Mouse (Mus musculus): Measurements from ENCODE around the gene Gtf2a2. TPM values are rescaled to one million over a fixed set of nuclear protein-coding genes. Genes with fewer than 3 reads are reported as not detected.
A peak's percentile ranks its signal among the peaks of the same experiment; 100 is the strongest.

Gene Gtf2a2
- polyA plus RNA-seq, 1 experiment from 2014 or later = 149 TPM

- TF ChIP-seq CTCF (IDR thresholded peaks at IDR 0.05; ENCODE audit: low read depth) (no peak), EP300 (IDR thresholded peaks at IDR 0.05; ENCODE audit: low read depth) (no peak)
- Histone ChIP-seq H3K9me3 (ENCODE audit: low read length) (no peaks in the 10 kb centered on the region), H3K27ac (ENCODE audit: low read depth) (peak overlapping the region; percentile 98), H3K9ac (replicated peaks) (peak overlapping the region; percentile 96), H3K36me3 (replicated peaks; ENCODE audit: insufficient read depth, low read length) (no peaks in the 10 kb centered on the region; the same call in 1 of the 2 replicates), H3K4me2 (ENCODE audit: low read depth, low read length) (peak overlapping the region; percentile 79), H3K27me3 (ENCODE audit: insufficient read depth, low read length) (no peaks in the 10 kb centered on the region), H3K4me3 (ENCODE audit: low read depth, low read length) (peak overlapping the region; percentile 94), H3K4me1 (ENCODE audit: insufficient read depth) (peaks cover 40% of the 10 kb centered on the region)
- ATAC-seq (no peak), DNase-seq (no peak)
- WGBS (ENCODE audit: insufficient replicate concordance) = 23% methylated on average over 16 of the region's 16 CpGs
These were observed 23.5 kb upstream of the Gtf2a2 start for GRCm38 (mm10) chr9:69988706-69989302.

GRCm38 (mm10) chr9:69989303-69990121 is 22.8 kb upstream of the Gtf2a2 start, which contains the start of gene Bnip2:
TSS of gene Bnip2 (plus strand) at chr9:69989466.
- WGBS (ENCODE audit: insufficient replicate concordance) = 2% methylated on average over 75 of the region's 76 CpGs
- peak; percentile 97 for DNase-seq
- peak; percentile 92 for ATAC-seq
- peak within 1 kb of the TSS; percentile 79 for H3K4me2 ChIP-seq (ENCODE audit: low read depth, low read length)
- TF ChIP-seq CTCF (IDR thresholded peaks at IDR 0.05; ENCODE audit: low read depth) (no peak), EP300 (IDR thresholded peaks at IDR 0.05; ENCODE audit: low read depth) (no peak)
- peak within 1 kb of the TSS; percentile 96 for H3K9ac ChIP-seq (replicated peaks)
- peak within 1 kb of the TSS; percentile 98 for H3K27ac ChIP-seq (ENCODE audit: low read depth)
- H3K4me3 ChIP-seq (ENCODE audit: low read depth, low read length) = peak within 1 kb of the TSS; percentile 94
- H3K27me3 ChIP-seq (ENCODE audit: insufficient read depth, low read length) = no peaks in the 10 kb centered on the region
- H3K36me3 ChIP-seq (replicated peaks; ENCODE audit: insufficient read depth, low read length) = no peaks in the 10 kb centered on the region; the same call in 1 of the 2 replicates
- no peaks in the 10 kb centered on the region for H3K9me3 ChIP-seq (ENCODE audit: low read length)
- H3K4me1 ChIP-seq (ENCODE audit: insufficient read depth) = peaks cover 46% of the 10 kb centered on the region

- TF ChIP-seq EP300 (IDR thresholded peaks at IDR 0.05; ENCODE audit: low read depth) (no peak), CTCF (IDR thresholded peaks at IDR 0.05; ENCODE audit: low read depth) (peak; percentile 31; the same call in 1 of the 2 replicates)
- H3K27ac ChIP-seq (ENCODE audit: low read depth) = peak overlapping the region; percentile 98; the same call in 1 of the 2 replicates
These were observed 22.0 kb upstream of the Gtf2a2 start for GRCm38 (mm10) chr9:69990346-69990745.

GRCm38 (mm10) chr9:69992841-69993277 is 19.5 kb upstream of the Gtf2a2 start:
- H3K9me3 ChIP-seq (ENCODE audit: low read length) = no peaks in the 10 kb centered on the region
- H3K4me2 ChIP-seq (ENCODE audit: low read depth, low read length) = peak overlapping the region; percentile 29
- H3K4me1 ChIP-seq (ENCODE audit: insufficient read depth) = peaks cover 49% of the 10 kb centered on the region
- DNase-seq (no peak), ATAC-seq (no peak)
- H3K9ac ChIP-seq (replicated peaks) = no peak overlapping the region
- no peak overlapping the region for H3K4me3 ChIP-seq (ENCODE audit: low read depth, low read length)
- no peaks in the 10 kb centered on the region for H3K27me3 ChIP-seq (ENCODE audit: insufficient read depth, low read length)
- 11% methylated on average over 5 of the region's 5 CpGs for WGBS (ENCODE audit: insufficient replicate concordance)
- no peak for TF ChIP-seq EP300 (IDR thresholded peaks at IDR 0.05; ENCODE audit: low read depth)
- no peak for TF ChIP-seq CTCF (IDR thresholded peaks at IDR 0.05; ENCODE audit: low read depth)
- peaks cover 19% of the 10 kb centered on the region for H3K36me3 ChIP-seq (replicated peaks; ENCODE audit: insufficient read depth, low read length)
- peak overlapping the region; percentile 60 for H3K27ac ChIP-seq (ENCODE audit: low read depth)

More at GRCm38 (mm10) chr9:69990346-69990745, 22.0 kb upstream of the Gtf2a2 start:
- peak overlapping the region; percentile 79 for H3K4me2 ChIP-seq (ENCODE audit: low read depth, low read length)
- peak overlapping the region; percentile 94 for H3K4me3 ChIP-seq (ENCODE audit: low read depth, low read length)
- DNase-seq (no peak), ATAC-seq (no peak)
- H3K27me3 ChIP-seq (ENCODE audit: insufficient read depth, low read length) = no peaks in the 10 kb centered on the region
- peak overlapping the region; percentile 96 for H3K9ac ChIP-seq (replicated peaks)
- peaks cover 2% of the 10 kb centered on the region; the same call in 1 of the 2 replicates for H3K36me3 ChIP-seq (replicated peaks; ENCODE audit: insufficient read depth, low read length)
- WGBS (ENCODE audit: insufficient replicate concordance) = 8% methylated on average over 5 of the region's 5 CpGs
- no peaks in the 10 kb centered on the region for H3K9me3 ChIP-seq (ENCODE audit: low read length)
- H3K4me1 ChIP-seq (ENCODE audit: insufficient read depth) = peaks cover 50% of the 10 kb centered on the region

GRCm38 (mm10) chr9:69993479-69993878 is 18.9 kb upstream of the Gtf2a2 start:
- Histone ChIP-seq H3K4me2 (ENCODE audit: low read depth, low read length) (0 out of 2 replicates have a peak overlapping the region, but pooled peaks have one; percentile 15), H3K9me3 (ENCODE audit: low read length) (no peaks in the 10 kb centered on the region), H3K4me3 (ENCODE audit: low read depth, low read length) (no peak overlapping the region), H3K36me3 (replicated peaks; ENCODE audit: insufficient read depth, low read length) (peaks cover 21% of the 10 kb centered on the region), H3K4me1 (ENCODE audit: insufficient read depth) (peaks cover 47% of the 10 kb centered on the region), H3K27me3 (ENCODE audit: insufficient read depth, low read length) (no peaks in the 10 kb centered on the region), H3K27ac (ENCODE audit: low read depth) (peak overlapping the region; percentile 60; the same call in 1 of the 2 replicates), H3K9ac (replicated peaks) (no peak overlapping the region)
- TF ChIP-seq EP300 (IDR thresholded peaks at IDR 0.05; ENCODE audit: low read depth) = no peak
- TF ChIP-seq CTCF (IDR thresholded peaks at IDR 0.05; ENCODE audit: low read depth) = no peak
- 38% methylated on average over 1 of the region's 1 CpGs for WGBS (ENCODE audit: insufficient replicate concordance)
- DNase-seq (no peak), ATAC-seq (no peak)

- H3K4me1 ChIP-seq (ENCODE audit: insufficient read depth) = peaks cover 43% of the 10 kb centered on the region
- H3K4me3 ChIP-seq (ENCODE audit: low read depth, low read length) = no peak overlapping the region
- no peak overlapping the region for H3K4me2 ChIP-seq (ENCODE audit: low read depth, low read length)
- no peaks in the 10 kb centered on the region for H3K27me3 ChIP-seq (ENCODE audit: insufficient read depth, low read length)
- H3K36me3 ChIP-seq (replicated peaks; ENCODE audit: insufficient read depth, low read length) = peaks cover 32% of the 10 kb centered on the region
- WGBS (ENCODE audit: insufficient replicate concordance) = 87% methylated on average over 5 of the region's 5 CpGs
- 0 out of 2 replicates have a peak, but pooled peaks cover 3% of the 10 kb centered on the region for H3K9me3 ChIP-seq (ENCODE audit: low read length)
- no peak overlapping the region for H3K27ac ChIP-seq (ENCODE audit: low read depth)
- H3K9ac ChIP-seq (replicated peaks) = no peak overlapping the region
- no peak for TF ChIP-seq EP300 (IDR thresholded peaks at IDR 0.05; ENCODE audit: low read depth)
- no peak for TF ChIP-seq CTCF (IDR thresholded peaks at IDR 0.05; ENCODE audit: low read depth)
- DNase-seq (no peak), ATAC-seq (no peak)
These were observed 17.8 kb upstream of the Gtf2a2 start for GRCm38 (mm10) chr9:69994547-69994946.
